Mouse (Mus musculus) forebrain, embryonic 13.5 days (tissue): ENCODE measurements around the gene Chp1. TPM values are rescaled to one million over a fixed set of nuclear protein-coding genes. Genes with fewer than 3 reads are reported as not detected.
"Not testable (repeated sequence)": the region's sequence is repeated elsewhere in the genome, so short reads cannot be mapped to it uniquely, and the experiment has no call there.

Experiments used
- ATAC-seq: fragments of 200-750 bp; cut with Nextera tagmentation; 2 replicates; pipeline ENCODE4 v1.8.0; 2017
- H3K27ac ChIP-seq: fragments of 300-500 bp; sonication (generic); 2 replicates; pipeline ENCODE4 v1.5.1; 2015; ENCODE audit warnings: inconsistent platforms, mild to moderate bottlenecking, moderate library complexity
- H3K27me3 ChIP-seq: fragments of 300-500 bp; sonication (generic); 2 replicates; pipeline ENCODE4 v1.6.1; 2015; ENCODE audit warnings: mild to moderate bottlenecking, inconsistent platforms
- H3K36me3 ChIP-seq: fragments of 300-500 bp; sonication (generic); 2 replicates; pipeline ENCODE4 v1.6.1; 2015; ENCODE audit warnings: mild to moderate bottlenecking, inconsistent platforms; ENCODE audit not compliant: poor library complexity, severe bottlenecking
- H3K4me1 ChIP-seq: fragments of 300-500 bp; sonication (generic); 2 replicates; pipeline ENCODE4 v1.6.1; 2015; ENCODE audit warnings: inconsistent platforms
- H3K4me2 ChIP-seq: fragments of 300-500 bp; sonication (generic); 2 replicates; pipeline ENCODE4 v1.6.1; 2015; ENCODE audit warnings: inconsistent platforms, mild to moderate bottlenecking, moderate library complexity
- H3K4me3 ChIP-seq: fragments of 300-500 bp; sonication (generic); 2 replicates; pipeline ENCODE4 v1.5.1; 2015; ENCODE audit warnings: mild to moderate bottlenecking, inconsistent platforms
- H3K9ac ChIP-seq: fragments of 300-500 bp; sonication (generic); 2 replicates; pipeline ENCODE4 v1.6.1; 2015; ENCODE audit warnings: mild to moderate bottlenecking, inconsistent platforms
- H3K9me3 ChIP-seq: fragments of 300-500 bp; sonication (generic); replicated peaks from 2 replicates; pipeline ENCODE4 v1.6.1; 2016; ENCODE audit warnings: inconsistent platforms
- WGBS: fragments of 180-500 bp; shearing (Covaris S2); methylation state at CpG from one replicate; pipeline ENCODE4 v1.1.7; 2015; 5-methylcytosine and 5-hydroxymethylcytosine counted together
- polyA plus RNA-seq: library from polyadenylated mRNA; unstranded; fragments of >200 nt; fragmentation: Nextera tagmentation; extraction: Ambion mirVana; gene quantifications from 2 replicates; pipeline ENCODE4 v1.2.1, GENCODE M21; 2015

Chp1 gene
- polyA plus RNA-seq, 1 experiment from 2014 or later = 69.6 TPM

GRCm38 (mm10) chr2:119572471-119572870, 25.0 kb downstream of the Chp1 start:
- Histone ChIP-seq H3K9me3 (no peaks in the 10 kb centered on the region), H3K4me2 (no peak overlapping the region), H3K4me1 (no peaks in the 10 kb centered on the region), H3K27me3 (no peaks in the 10 kb centered on the region), H3K27ac (no peak overlapping the region), H3K9ac (no peak overlapping the region), H3K36me3 (peaks cover 12% of the 10 kb centered on the region), H3K4me3 (no peak overlapping the region)
- 97% methylated on average over 1 of the region's 1 CpGs for WGBS
- no peak for ATAC-seq

- 94% methylated on average over 3 of the region's 3 CpGs for WGBS
- Histone ChIP-seq H3K9ac (no peak overlapping the region), H3K4me3 (no peak overlapping the region), H3K4me1 (no peaks in the 10 kb centered on the region), H3K9me3 (no peaks in the 10 kb centered on the region), H3K27ac (no peak overlapping the region), H3K4me2 (no peak overlapping the region), H3K36me3 (no peaks in the 10 kb centered on the region; the same call in 1 of the 2 replicates), H3K27me3 (no peaks in the 10 kb centered on the region)
- ATAC-seq = no peak
These were observed 34.1 kb downstream of the Chp1 start for GRCm38 (mm10) chr2:119581571-119581970.

GRCm38 (mm10) chr2:119583439-119583838, 35.9 kb downstream of the Chp1 start:
- Histone ChIP-seq H3K4me1 (no peaks in the 10 kb centered on the region), H3K27me3 (no peaks in the 10 kb centered on the region), H3K9me3 (no peaks in the 10 kb centered on the region), H3K9ac (no peak overlapping the region), H3K27ac (no peak overlapping the region), H3K4me3 (no peak overlapping the region), H3K36me3 (no peaks in the 10 kb centered on the region; the same call in 1 of the 2 replicates), H3K4me2 (no peak overlapping the region)
- WGBS = 39% methylated on average over 2 of the region's 2 CpGs
- ATAC-seq = no peak

- Histone ChIP-seq H3K4me2 (no peak overlapping the region), H3K9me3 (no peaks in the 10 kb centered on the region), H3K27me3 (no peaks in the 10 kb centered on the region), H3K9ac (no peak overlapping the region), H3K4me1 (no peaks in the 10 kb centered on the region), H3K27ac (no peak overlapping the region), H3K4me3 (no peak overlapping the region), H3K36me3 (no peaks in the 10 kb centered on the region; the same call in 1 of the 2 replicates)
- no peak for ATAC-seq
- 91% methylated on average over 8 of the region's 8 CpGs for WGBS
These were observed 36.8 kb downstream of the Chp1 start for GRCm38 (mm10) chr2:119584282-119584681.

- no peak for ATAC-seq
- H3K27ac ChIP-seq = no peak overlapping the region
- no peaks in the 10 kb centered on the region for H3K4me1 ChIP-seq
- peaks cover 8% of the 10 kb centered on the region for H3K36me3 ChIP-seq
- H3K4me2 ChIP-seq = no peak overlapping the region
- H3K4me3 ChIP-seq = no peak overlapping the region
- H3K27me3 ChIP-seq = no peaks in the 10 kb centered on the region
- no peaks in the 10 kb centered on the region for H3K9me3 ChIP-seq
- no peak overlapping the region for H3K9ac ChIP-seq
- WGBS = 12% methylated on average over 4 of the region's 4 CpGs
These were observed 39.9 kb downstream of the Chp1 start for GRCm38 (mm10) chr2:119587383-119587782.

GRCm38 (mm10) chr2:119591247-119591646, 43.8 kb downstream of the Chp1 start:
- Histone ChIP-seq H3K9me3 (no peaks in the 10 kb centered on the region), H3K4me2 (no peak overlapping the region), H3K9ac (no peak overlapping the region), H3K4me1 (peaks cover 16% of the 10 kb centered on the region), H3K4me3 (no peak overlapping the region), H3K36me3 (peaks cover 10% of the 10 kb centered on the region), H3K27me3 (no peaks in the 10 kb centered on the region), H3K27ac (no peak overlapping the region)
- no peak for ATAC-seq
- WGBS = 91% methylated on average over 3 of the region's 3 CpGs

- Histone ChIP-seq H3K9me3 (no peaks in the 10 kb centered on the region), H3K27me3 (no peaks in the 10 kb centered on the region), H3K4me3 (peak overlapping the region; percentile 99), H3K27ac (peak overlapping the region; percentile 70; the same call in 1 of the 2 replicates), H3K4me1 (peaks cover 30% of the 10 kb centered on the region), H3K36me3 (peaks cover 31% of the 10 kb centered on the region), H3K4me2 (peak overlapping the region; percentile 77), H3K9ac (peak overlapping the region; percentile 48; the same call in 1 of the 2 replicates)
- ATAC-seq = peak; percentile 37
- 11% methylated on average over 7 of the region's 7 CpGs for WGBS
These were observed 46.2 kb downstream of the Chp1 start for GRCm38 (mm10) chr2:119593765-119594112.

- peak; percentile 98 for ATAC-seq
- H3K36me3 ChIP-seq = peaks cover 37% of the 10 kb centered on the region
These were observed 46.9 kb downstream of the Chp1 start for GRCm38 (mm10) chr2:119594113-119594981.

GRCm38 (mm10) chr2:119595308-119595707, 47.8 kb downstream of the Chp1 start:
- no peak for ATAC-seq
- 55% methylated on average over 4 of the region's 4 CpGs for WGBS
- Histone ChIP-seq H3K4me2 (peak overlapping the region; percentile 77), H3K4me3 (peak overlapping the region; percentile 99), H3K27me3 (no peaks in the 10 kb centered on the region), H3K27ac (no peak overlapping the region), H3K9me3 (no peaks in the 10 kb centered on the region), H3K36me3 (peaks cover 47% of the 10 kb centered on the region), H3K9ac (peak overlapping the region; percentile 97), H3K4me1 (peaks cover 30% of the 10 kb centered on the region)

More at GRCm38 (mm10) chr2:119594113-119594981, 46.9 kb downstream of the Chp1 start:
- peak overlapping the region; percentile 73 for H3K27ac ChIP-seq
- H3K4me3 ChIP-seq = peak overlapping the region; percentile 99
- H3K9ac ChIP-seq = peak overlapping the region; percentile 97
- WGBS = under 1% methylated on average over 60 of the region's 61 CpGs
- peak overlapping the region; percentile 77 for H3K4me2 ChIP-seq
- H3K27me3 ChIP-seq = no peaks in the 10 kb centered on the region
- peaks cover 30% of the 10 kb centered on the region for H3K4me1 ChIP-seq
- no peaks in the 10 kb centered on the region for H3K9me3 ChIP-seq

- H3K4me2 ChIP-seq = no peak overlapping the region
- no peaks in the 10 kb centered on the region for H3K9me3 ChIP-seq
- no peak overlapping the region for H3K27ac ChIP-seq
- H3K4me3 ChIP-seq = no peak overlapping the region
- peaks cover 39% of the 10 kb centered on the region for H3K4me1 ChIP-seq
- H3K36me3 ChIP-seq = peaks cover 50% of the 10 kb centered on the region
- WGBS = 88% methylated on average over 8 of the region's 8 CpGs
- ATAC-seq = no peak
- H3K27me3 ChIP-seq = no peaks in the 10 kb centered on the region
- H3K9ac ChIP-seq = no peak overlapping the region
These were observed 49.4 kb downstream of the Chp1 start for GRCm38 (mm10) chr2:119596781-119597330.

- WGBS = 85% methylated on average over 4 of the region's 4 CpGs
- Histone ChIP-seq H3K4me1 (peaks cover 25% of the 10 kb centered on the region), H3K9ac (no peak overlapping the region), H3K36me3 (peaks cover 78% of the 10 kb centered on the region), H3K27ac (no peak overlapping the region), H3K9me3 (no peaks in the 10 kb centered on the region), H3K27me3 (no peaks in the 10 kb centered on the region), H3K4me3 (no peak overlapping the region), H3K4me2 (no peak overlapping the region)
- no peak for ATAC-seq
These were observed 53.5 kb downstream of the Chp1 start for GRCm38 (mm10) chr2:119601027-119601426.

GRCm38 (mm10) chr2:119601575-119601974, 54.1 kb downstream of the Chp1 start:
- H3K9me3 ChIP-seq, H3K4me3 ChIP-seq, H3K27me3 ChIP-seq, H3K4me2 ChIP-seq, H3K9ac ChIP-seq, ATAC-seq, H3K27ac ChIP-seq: not testable (repeated sequence)
- WGBS = 67% methylated on average over 3 of the region's 3 CpGs
- H3K36me3 ChIP-seq = peaks cover 79% of the 10 kb centered on the region
- H3K4me1 ChIP-seq = peaks cover 20% of the 10 kb centered on the region
